Mouse (Mus musculus) adrenal gland, adult 18-20 months (tissue): ENCODE results near the gene H1fnt. TPM values are rescaled to one million over a fixed set of nuclear protein-coding genes. Genes with fewer than 3 reads are reported as not detected.

Source experiments
- DNase-seq, 2 experiments: peaks; one replicate each; pipeline ENCODE4 v3.0.0; 2021 to 2022; ENCODE audit warnings: low spot score in 2 of 2
- long read RNA-seq, 2 experiments: library from polyadenylated mRNA; stranded (forward); transcript quantifications; one replicate each; pipeline ENCODE4 v2.0.0; 2021
- total RNA-seq, 2 experiments: library from RNA; stranded (reverse); gene quantifications; 1 replicate in 1 of 2; 2 replicates in 1 of 2; pipeline ENCODE4 v1.2.3; 2021

H1fnt gene
- total RNA-seq: not detected
- long read RNA-seq, experiment 1: 0 reads
- long read RNA-seq, experiment 2: 0 reads

- no peak for DNase-seq
Observed at GRCm38 (mm10) chr15:98257193-98257592, at the start of gene H1fnt. Gene H1fnt, minus strand, starts transcription at chr15:98257293.

- peak; percentile 49 to 65 for DNase-seq
Observed at GRCm38 (mm10) chr15:98295628-98296551, 38.8 kb upstream of the H1fnt start, which contains the start of gene Zfp641. Gene Zfp641, minus strand, starts transcription at chr15:98296161.

DNA sequence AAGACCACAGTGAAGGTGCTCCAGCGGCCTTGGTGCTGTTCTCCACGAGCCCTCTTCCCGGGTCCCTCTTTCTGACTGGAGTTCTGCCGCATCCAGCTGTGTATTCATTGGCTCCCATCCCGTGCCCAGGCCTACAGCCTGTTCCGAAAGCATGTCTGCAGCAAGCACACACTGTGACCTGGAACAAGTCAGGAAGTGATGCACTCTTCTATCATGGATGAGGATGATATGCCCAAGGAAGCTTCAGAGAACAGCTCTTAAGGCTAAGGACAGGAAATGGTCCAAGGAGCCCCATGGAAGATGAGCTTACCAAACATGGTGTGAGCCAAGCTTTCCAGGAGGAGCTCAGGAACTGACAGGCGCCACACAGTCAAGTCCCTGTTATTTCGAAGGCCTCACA lies 36.6 kb upstream of the H1fnt start:
- no peak for DNase-seq

- no peak for DNase-seq
Observed at GRCm38 (mm10) chr15:98288566-98288965, 31.5 kb upstream of the H1fnt start.

GRCm38 (mm10) chr15:98286418-98286817 lies 29.3 kb upstream of the H1fnt start:
- no peak for DNase-seq

- no peak for DNase-seq
Observed at GRCm38 (mm10) chr15:98257776-98258175, 683 bp upstream of the H1fnt start.

GRCm38 (mm10) chr15:98256271-98256670 lies 822 bp downstream of the H1fnt start:
- DNase-seq: no peak

- no peak for DNase-seq
Observed at GRCm38 (mm10) chr15:98235442-98235841, 21.7 kb downstream of the H1fnt start.

DNA sequence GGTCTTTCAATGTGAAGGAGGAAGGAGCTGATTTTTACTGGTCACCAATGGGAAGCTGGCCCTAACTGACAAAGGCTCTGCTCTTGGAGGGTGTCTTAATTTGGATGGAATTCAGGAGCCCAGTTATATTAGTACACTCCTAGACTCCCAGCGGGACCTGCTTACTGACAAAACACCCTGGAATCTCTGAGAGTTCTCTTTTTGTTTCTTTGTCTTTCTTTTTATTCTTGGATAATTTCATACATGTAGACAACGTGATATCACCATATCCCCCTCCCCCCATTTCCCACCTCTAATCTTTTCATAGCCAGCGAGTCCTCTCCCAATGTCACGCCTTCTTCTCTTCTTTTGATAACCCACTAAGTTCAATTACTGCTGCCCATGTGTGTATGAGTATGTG lies 22.7 kb downstream of the H1fnt start, which contains the start of gene Olfr286:
Gene Olfr286 (minus strand): TSS at position 101 of the 400 bp plus-strand sequence.
- DNase-seq: no peak

- DNase-seq: no peak
Observed at GRCm38 (mm10) chr15:98226096-98226495, 31.0 kb downstream of the H1fnt start.

- DNase-seq: no peak
Observed at GRCm38 (mm10) chr15:98225610-98226009, 31.5 kb downstream of the H1fnt start.

GRCm38 (mm10) chr15:98222377-98222776 lies 34.7 kb downstream of the H1fnt start:
- no peak for DNase-seq

DNA sequence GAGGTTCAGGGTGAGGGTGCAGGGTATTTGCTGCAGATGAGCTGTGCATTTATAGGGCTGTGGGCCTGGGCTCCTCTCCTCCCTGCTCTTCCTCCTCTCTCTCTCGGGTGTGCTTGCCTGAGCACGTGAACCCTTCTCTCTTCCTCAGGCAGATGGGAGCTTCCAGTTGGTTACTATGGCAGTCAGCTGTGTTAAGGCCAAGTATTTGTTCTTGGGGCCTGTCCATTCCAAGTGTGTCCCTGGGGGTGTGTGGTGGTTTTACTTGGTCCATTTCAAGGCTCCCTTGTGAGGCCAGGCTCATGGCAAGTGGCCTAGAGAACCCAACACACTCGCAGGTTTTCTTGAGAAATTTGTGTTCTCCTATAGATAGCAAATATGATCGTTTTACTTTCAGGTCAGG lies 36.2 kb downstream of the H1fnt start, which contains the start of the genes Gm44579 and Olfr287:
Gene Gm44579 (minus strand): TSS at position 101 of the 400 bp plus-strand sequence.
Gene Olfr287 (minus strand): TSS at position 180 of the 400 bp plus-strand sequence.
- DNase-seq: no peak

GRCm38 (mm10) chr15:98214130-98214529 lies 43.0 kb downstream of the H1fnt start:
- no peak for DNase-seq

DNA sequence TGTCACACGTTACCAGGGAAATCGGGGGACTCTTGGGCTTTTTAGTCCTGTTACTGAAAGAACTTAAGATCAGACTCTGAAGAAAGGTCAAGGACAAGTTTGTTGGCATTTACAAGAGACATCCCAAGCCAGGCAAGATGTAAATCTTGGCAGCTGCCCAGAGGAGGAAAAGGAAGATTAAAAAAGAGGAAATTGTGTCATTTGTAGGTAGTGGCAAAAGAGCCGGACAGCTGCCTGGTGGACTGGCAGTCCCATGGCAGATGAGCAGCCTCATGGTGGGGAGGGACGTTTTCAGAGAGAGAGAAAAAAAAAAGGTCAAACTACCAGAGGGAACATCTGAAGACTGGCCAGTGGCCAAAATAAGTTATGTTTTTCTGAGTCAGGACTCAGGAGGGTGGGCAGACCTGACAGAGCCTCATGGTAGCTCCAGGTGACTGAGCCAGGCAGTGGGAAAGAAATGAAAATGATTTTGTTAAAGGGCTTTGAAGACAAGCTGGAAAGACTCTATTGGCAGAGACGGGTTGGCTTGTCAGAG lies 43.7 kb downstream of the H1fnt start:
- no peak for DNase-seq

GRCm38 (mm10) chr15:98209676-98210075 lies 47.4 kb downstream of the H1fnt start:
- DNase-seq: no peak

Other genes starting within 250 kb of the H1fnt start
- 10 to 100 TPM; 71.0 to 86.3 TPM for gene Pfkm, start 164.7 kb downstream of the H1fnt start, total RNA-seq
- 10 to 100 TPM; 16.3 to 16.9 TPM for gene Senp1, start 163.5 kb downstream of the H1fnt start, total RNA-seq
- gene Asb8, start 91.7 kb downstream of the H1fnt start, total RNA-seq: 10 to 100 TPM; 38.1 to 41.2 TPM
- gene Ccdc184, start 90.1 kb downstream of the H1fnt start, total RNA-seq: 1 to 10 TPM in 1 of 2 experiments, under 1 TPM in 1; 0.83 to 1.1 TPM
- not detected for gene Olfr288, start 61.8 kb downstream of the H1fnt start, total RNA-seq
- not detected for gene Gm44579, start 36.3 kb downstream of the H1fnt start, total RNA-seq
- gene Olfr287, start 36.2 kb downstream of the H1fnt start, total RNA-seq: not detected
- gene Olfr286, start 22.8 kb downstream of the H1fnt start, total RNA-seq: not detected
- 1 to 10 TPM; 3.8 to 4.6 TPM for gene Zfp641, start 38.9 kb upstream of the H1fnt start, total RNA-seq
- not detected for gene Olfr285, start 60.1 kb upstream of the H1fnt start, total RNA-seq
- not detected for gene Olfr284, start 83.7 kb upstream of the H1fnt start, total RNA-seq
- gene Olfr283, start 123.7 kb upstream of the H1fnt start, total RNA-seq: not detected
- gene Olfr282, start 173.9 kb upstream of the H1fnt start, total RNA-seq: not detected
- gene Olfr281, start 195.3 kb upstream of the H1fnt start, total RNA-seq: not detected
- gene OR5BS1P, start 212.6 kb upstream of the H1fnt start, total RNA-seq: not detected
- not detected for gene Lalba, start 225.4 kb upstream of the H1fnt start, total RNA-seq
- gene Olfr279, start 235.1 kb upstream of the H1fnt start, total RNA-seq: not detected